Mouse (Mus musculus) stomach, postnatal 0 days (tissue): ENCODE measurements around the gene Mtr. TPM values are rescaled to one million over a fixed set of nuclear protein-coding genes. Genes with fewer than 3 reads are reported as not detected.
A peak's percentile ranks its signal among the peaks of the same experiment; 100 is the strongest.
"Not testable (repeated sequence)": the region's sequence is repeated elsewhere in the genome, so short reads cannot be mapped to it uniquely, and the experiment has no call there.

Experiments
- ATAC-seq: fragments of 200-750 bp; cut with Nextera tagmentation; 2 replicates; pipeline ENCODE4 v1.8.0; 2017; ENCODE audit not compliant: low FRiP score, low TSS enrichment
- DNase-seq: peaks from one replicate; pipeline ENCODE4 v3.0.0-alpha.2; 2016; ENCODE audit warnings: low spot score
- H3K27ac ChIP-seq: fragments of 300-500 bp; sonication (generic); replicated peaks from 2 replicates; pipeline ENCODE4 v1.5.1; 2014; ENCODE audit warnings: mild to moderate bottlenecking, control low read depth
- H3K27me3 ChIP-seq: fragments of 300-500 bp; sonication (generic); 2 replicates; pipeline ENCODE4 v1.6.1; 2014; ENCODE audit warnings: low read length; ENCODE audit not compliant: control insufficient read depth, insufficient read depth
- H3K36me3 ChIP-seq: fragments of 300-500 bp; sonication (generic); 2 replicates; pipeline ENCODE4 v1.6.1; 2014; ENCODE audit warnings: low read length, mixed read lengths; ENCODE audit not compliant: control insufficient read depth, insufficient read depth
- H3K4me1 ChIP-seq: fragments of 300-500 bp; sonication (generic); replicated peaks from 2 replicates; pipeline ENCODE4 v1.6.1; 2014; ENCODE audit warnings: antibody characterized with exemption; ENCODE audit not compliant: control insufficient read depth, insufficient read depth
- H3K4me2 ChIP-seq: fragments of 300-500 bp; sonication (generic); replicated peaks from 2 replicates; pipeline ENCODE4 v1.6.1; 2014; ENCODE audit warnings: low read depth, mild to moderate bottlenecking, control low read depth, moderate library complexity
- H3K4me3 ChIP-seq: fragments of 300-500 bp; sonication (generic); 2 replicates; pipeline ENCODE4 v1.5.1; 2014; ENCODE audit warnings: low read depth, low read length, control low read depth
- H3K9ac ChIP-seq: fragments of 300-500 bp; sonication (generic); 2 replicates; pipeline ENCODE4 v1.6.1; 2014; ENCODE audit warnings: mild to moderate bottlenecking, low read length, control low read depth, mixed read lengths
- H3K9me3 ChIP-seq: fragments of 300-500 bp; sonication (generic); 2 replicates; pipeline ENCODE4 v1.6.1; 2016; ENCODE audit warnings: low read length; ENCODE audit not compliant: control insufficient read depth
- CTCF ChIP-seq: IDR thresholded peaks from 2 replicates; pipeline ENCODE4 v1.5.1; 2016; ENCODE audit warnings: antibody characterized with exemption, low read depth, mild to moderate bottlenecking, moderate library complexity
- EP300 ChIP-seq: optimal IDR thresholded peaks from 2 replicates; pipeline ENCODE3; 2016; ENCODE audit warnings: antibody characterized with exemption
- WGBS: fragments of 180-500 bp; shearing (Covaris S2); extraction: QIAGEN DNeasy Blood & Tissue Kit; methylation state at CpG from one replicate; pipeline ENCODE4 v1.1.7; 2014; 5-methylcytosine and 5-hydroxymethylcytosine counted together
- polyA plus RNA-seq: library from polyadenylated mRNA; unstranded; fragments of >200 nt; fragmentation: Nextera tagmentation; extraction: Ambion mirVana; gene quantifications from 2 replicates; pipeline ENCODE4 v1.2.1, GENCODE M21; 2015

Mtr gene
- polyA plus RNA-seq, 1 experiment from 2014 or later, result 2.9 TPM

DNA sequence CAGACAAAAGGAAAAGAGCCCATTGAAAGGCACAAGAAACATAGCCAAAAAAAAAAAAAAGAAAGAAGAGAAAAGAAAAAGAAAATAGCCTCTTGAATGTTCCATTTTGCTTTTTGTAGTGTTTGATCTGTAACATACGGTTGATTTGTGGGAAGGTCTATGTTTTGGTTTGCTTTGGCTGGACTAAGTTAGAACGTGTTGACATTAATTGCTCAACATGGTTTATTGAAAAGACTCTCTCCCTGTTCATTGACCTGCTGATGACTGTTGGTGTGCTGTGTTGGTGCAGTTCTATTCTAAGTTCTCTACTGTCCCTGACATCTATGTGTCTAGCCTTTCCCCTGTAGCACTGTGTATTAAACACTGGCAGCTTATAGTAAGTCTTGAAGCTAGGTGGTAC lies 111.5 kb downstream of the Mtr start:
- no peaks in the 10 kb centered on the region for H3K9me3 ChIP-seq
- H3K4me3 ChIP-seq, result no peak overlapping the region
- ATAC-seq (no peak), DNase-seq (no peak)
- TF ChIP-seq CTCF, result no peak
- no peak for TF ChIP-seq EP300
- peak overlapping the region; percentile 53 for H3K27ac ChIP-seq
- H3K36me3 ChIP-seq, result no peaks in the 10 kb centered on the region
- WGBS, result 22% methylated on average over 2 of the region's 2 CpGs
- H3K27me3 ChIP-seq, result no peaks in the 10 kb centered on the region
- H3K4me2 ChIP-seq, result no peak overlapping the region
- no peak overlapping the region for H3K9ac ChIP-seq
- H3K4me1 ChIP-seq, result no peaks in the 10 kb centered on the region

DNA sequence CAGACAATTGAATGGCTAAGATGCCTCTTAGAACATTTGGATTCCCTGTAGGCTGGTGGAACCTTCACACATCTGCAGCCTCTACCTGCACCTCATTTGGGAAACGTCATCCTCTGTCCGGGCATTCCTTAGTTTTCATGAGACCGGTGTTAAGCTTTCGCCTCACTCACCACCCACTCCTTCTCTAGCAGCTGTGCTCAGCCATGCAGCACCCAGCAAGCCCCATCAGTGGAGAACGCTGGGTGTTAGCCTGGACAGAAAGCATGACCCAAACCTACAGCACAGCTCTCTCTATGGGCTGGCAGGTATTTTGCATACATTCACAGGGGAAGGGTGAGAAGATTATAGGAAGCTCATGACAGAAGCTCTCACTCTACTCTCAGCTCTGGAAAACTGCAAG lies 114.6 kb downstream of the Mtr start:
- no peaks in the 10 kb centered on the region for H3K36me3 ChIP-seq
- ATAC-seq (no peak), DNase-seq (no peak)
- H3K4me3 ChIP-seq, result no peak overlapping the region
- no peaks in the 10 kb centered on the region for H3K4me1 ChIP-seq
- no peak overlapping the region for H3K27ac ChIP-seq
- H3K9ac ChIP-seq, result no peak overlapping the region
- H3K4me2 ChIP-seq, result no peak overlapping the region
- TF ChIP-seq CTCF (no peak), EP300 (no peak)
- H3K9me3 ChIP-seq, result no peaks in the 10 kb centered on the region
- H3K27me3 ChIP-seq, result no peaks in the 10 kb centered on the region
- 89% methylated on average over 5 of the region's 5 CpGs for WGBS

DNA sequence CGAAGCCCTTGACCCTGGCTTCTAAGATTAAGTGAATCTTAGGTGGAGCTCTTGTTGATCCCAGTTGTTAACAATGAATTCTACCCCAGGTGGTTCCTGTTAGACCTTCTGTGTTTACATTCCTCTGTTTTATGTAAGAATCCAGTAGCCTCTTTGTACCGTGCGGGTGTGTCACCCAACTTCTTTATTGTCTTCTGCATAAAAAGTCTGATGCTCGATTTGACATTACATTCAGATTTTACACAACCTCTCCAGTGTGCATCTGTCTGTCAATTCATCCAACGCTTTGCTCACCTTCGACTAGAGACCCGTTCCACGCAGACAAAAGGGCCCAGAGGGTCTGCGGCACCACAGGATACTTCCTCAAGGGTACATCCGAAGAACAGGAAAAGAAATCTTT lies 121.5 kb downstream of the Mtr start:
- not testable (repeated sequence) for H3K4me3 ChIP-seq, H3K4me1 ChIP-seq, DNase-seq, H3K27me3 ChIP-seq, H3K27ac ChIP-seq, H3K9ac ChIP-seq, H3K4me2 ChIP-seq, H3K9me3 ChIP-seq, H3K36me3 ChIP-seq, ATAC-seq
- WGBS, result 69% methylated on average over 10 of the region's 10 CpGs

DNA sequence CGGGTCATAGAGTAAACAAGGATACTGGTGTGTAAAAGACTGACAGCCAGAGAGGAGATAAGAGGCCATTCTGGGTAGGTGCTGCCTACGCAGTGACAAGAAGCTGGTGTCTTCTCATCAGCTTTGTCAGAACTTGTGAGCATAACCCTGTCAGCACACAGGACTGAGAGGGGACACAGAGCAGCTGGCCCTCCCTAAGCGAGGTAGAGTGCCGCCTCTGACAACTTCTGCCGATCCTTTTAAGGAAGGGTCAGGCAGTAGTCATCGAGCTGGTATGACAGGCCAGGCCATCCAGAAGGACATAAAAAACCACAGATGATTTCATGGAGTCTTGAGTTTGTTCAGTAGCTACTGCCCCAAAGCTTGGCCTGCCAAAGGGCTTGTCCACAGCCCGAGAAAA lies 124.4 kb downstream of the Mtr start:
- WGBS, result 38% methylated on average over 7 of the region's 7 CpGs
- no peaks in the 10 kb centered on the region for H3K4me1 ChIP-seq
- no peaks in the 10 kb centered on the region for H3K27me3 ChIP-seq
- H3K36me3 ChIP-seq, result no peaks in the 10 kb centered on the region
- H3K9me3 ChIP-seq, result no peaks in the 10 kb centered on the region
- no peak overlapping the region for H3K4me2 ChIP-seq
- no peak for ATAC-seq
- H3K9ac ChIP-seq, result no peak overlapping the region
- H3K4me3 ChIP-seq, result no peak overlapping the region
- H3K27ac ChIP-seq, result no peak overlapping the region
- no peak for TF ChIP-seq CTCF
- no peak for TF ChIP-seq EP300
- no peak for DNase-seq

Other genes with a start within 250 kb of the Mtr start
- gene Ryr2, start 151.2 kb downstream of the Mtr start, polyA plus RNA-seq, result 0.61 and 0.62 TPM in 2 replicates
- 2.3 and 2.8 TPM in 2 replicates for gene Actn2, start 82.6 kb upstream of the Mtr start, polyA plus RNA-seq
- gene Heatr1, start 136.9 kb upstream of the Mtr start, polyA plus RNA-seq, result 5.3 and 6.2 TPM in 2 replicates
- gene Lgals8, start 206.8 kb upstream of the Mtr start, polyA plus RNA-seq, result 24.0 and 26.1 TPM in 2 replicates